Mouse (Mus musculus): ENCODE measurements at regions not wholly inside any gene's neighbourhood (a gene's known extent, or its start where the extent isn't known, plus 50 kb on each side); places are given as distances from the start of the nearest gene placed in this dataset.
"Not testable (repeated sequence)": the region's sequence is repeated elsewhere in the genome, so short reads cannot be mapped to it uniquely, and the experiment has no call there.

DNA sequence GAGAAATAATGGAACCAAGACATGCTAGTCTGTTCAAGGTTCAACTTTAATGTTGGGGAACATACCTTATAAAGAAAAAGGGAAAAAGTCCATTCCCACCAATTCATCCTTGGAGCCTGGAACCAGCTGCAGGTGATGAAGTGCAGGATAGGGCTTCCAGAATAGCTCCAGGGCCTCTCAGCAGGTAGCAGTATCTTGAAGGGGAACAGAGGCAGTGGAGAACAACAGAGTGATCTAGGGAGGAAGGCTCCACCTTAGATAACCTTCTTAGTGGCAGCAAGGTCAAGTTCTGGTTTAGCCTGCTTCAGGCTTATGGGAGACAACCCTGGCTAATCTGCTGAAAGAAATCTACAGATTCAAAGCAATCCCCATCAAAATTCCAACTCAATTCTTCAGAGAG is 161.8 kb upstream of the Ngly1 start:
- DNase-seq = not testable (repeated sequence)

DNA sequence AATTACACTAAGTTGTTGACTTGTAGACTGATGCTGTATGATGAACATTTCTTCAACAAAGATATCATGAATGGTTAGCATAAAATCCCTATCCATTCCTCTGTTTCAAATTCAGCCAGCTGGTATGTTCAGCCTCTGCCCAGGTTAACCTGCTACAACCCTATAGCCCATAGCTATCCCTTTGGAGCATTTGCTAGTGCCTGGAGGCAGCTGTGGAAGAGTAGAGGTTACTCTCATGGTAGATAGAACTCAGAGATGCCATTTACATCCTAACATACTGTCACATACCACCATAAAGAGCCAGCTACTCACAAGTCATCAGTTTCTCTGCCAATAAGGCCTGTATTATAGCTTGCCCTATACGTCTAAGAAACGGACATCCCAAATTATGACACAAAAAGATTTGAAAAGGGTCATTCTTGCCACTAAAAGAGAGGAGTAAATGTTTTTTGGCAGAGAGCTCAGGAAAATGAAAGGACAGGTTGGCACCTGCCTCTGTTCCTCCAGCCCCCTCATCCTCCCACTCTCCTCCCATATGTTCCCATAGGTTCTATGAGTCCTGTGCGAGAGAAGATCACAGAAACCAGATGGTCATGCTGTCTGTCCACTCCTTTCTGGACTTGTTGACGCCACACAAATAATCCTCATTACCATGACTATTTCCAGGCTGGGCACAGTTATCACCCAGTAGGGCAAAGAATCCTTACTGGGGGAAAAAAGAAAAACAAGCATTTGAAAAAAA is 156.5 kb upstream of the Ngly1 start:
- no peak for DNase-seq

DNA sequence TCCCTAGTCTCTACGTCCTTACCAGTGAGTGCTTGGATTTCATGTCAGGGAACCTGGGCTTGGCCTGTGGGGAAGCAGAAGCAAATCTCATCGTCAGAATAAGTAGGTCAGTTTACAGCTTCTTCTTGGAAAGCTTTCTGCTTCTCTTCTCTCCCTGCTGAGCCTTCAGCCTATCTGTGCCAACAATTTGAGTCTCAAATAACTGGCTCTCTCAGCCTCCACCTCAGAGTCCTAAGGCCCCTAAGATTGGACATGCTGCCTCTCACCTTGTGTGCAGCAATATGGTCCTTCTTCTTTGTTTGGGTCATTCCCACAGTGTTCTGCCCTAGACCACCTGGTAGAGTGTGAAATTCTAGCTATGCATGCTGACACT is 156.0 kb upstream of the Ngly1 start:
- no peak for DNase-seq

- DNase-seq = no peak
These were observed 139.7 kb upstream of the Ngly1 start for GRCm38 (mm10) chr14:16109414-16109813.

- DNase-seq = no peak
These were observed 116.4 kb upstream of the Ngly1 start for GRCm38 (mm10) chr14:16132672-16133071.

- DNase-seq = no peak
These were observed 115.7 kb upstream of the Ngly1 start for GRCm38 (mm10) chr14:16133410-16133809.

- DNase-seq = no peak
These were observed 112.9 kb upstream of the Ngly1 start for GRCm38 (mm10) chr14:16136187-16136586.

GRCm38 (mm10) chr14:16144299-16144698 is 104.8 kb upstream of the Ngly1 start:
- no peak for DNase-seq

GRCm38 (mm10) chr14:16146811-16147210 is 102.3 kb upstream of the Ngly1 start:
- DNase-seq = no peak

DNA sequence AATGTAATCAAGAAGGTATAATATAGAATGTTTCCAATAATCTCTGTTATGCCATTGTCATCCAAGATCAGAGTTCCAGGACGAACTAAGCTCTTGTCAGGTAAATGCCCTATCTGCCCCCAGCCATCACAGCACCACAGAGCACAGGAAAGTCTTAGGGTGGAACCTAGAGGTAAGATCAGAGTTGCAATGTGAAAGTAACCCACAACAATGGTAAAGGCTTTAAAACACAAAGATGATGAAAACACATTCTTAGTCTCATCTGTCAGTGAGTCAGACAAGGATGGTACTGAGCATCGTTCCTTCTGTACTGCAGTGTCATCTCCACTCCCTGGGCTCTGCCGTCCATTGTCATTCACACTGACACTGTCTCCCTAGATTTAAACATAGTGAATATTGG is 97.3 kb upstream of the Ngly1 start:
- DNase-seq = no peak

- no peak for DNase-seq
These were observed 96.4 kb upstream of the Ngly1 start for GRCm38 (mm10) chr14:16152702-16153101.

DNA sequence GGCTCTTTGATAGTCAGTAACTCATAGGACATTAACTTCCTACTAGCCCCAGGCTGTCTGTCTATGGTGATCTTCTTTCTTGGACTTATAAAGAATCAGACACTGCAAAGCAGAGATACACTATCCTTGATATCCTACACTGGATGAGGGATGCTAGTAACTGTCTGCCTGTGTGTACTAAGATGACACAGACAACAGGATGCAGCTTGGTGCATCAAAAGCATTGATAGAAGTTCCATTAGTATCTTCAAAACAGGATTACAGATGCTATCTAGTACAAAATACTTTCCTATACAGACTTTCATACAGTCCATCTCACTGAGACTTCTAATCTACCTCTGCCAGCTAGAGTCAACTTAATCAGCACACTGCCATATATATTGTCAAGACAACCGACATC is 94.0 kb upstream of the Ngly1 start:
- no peak for DNase-seq

- no peak for DNase-seq
These were observed 78.9 kb upstream of the Ngly1 start for GRCm38 (mm10) chr14:16170226-16170625.

DNA sequence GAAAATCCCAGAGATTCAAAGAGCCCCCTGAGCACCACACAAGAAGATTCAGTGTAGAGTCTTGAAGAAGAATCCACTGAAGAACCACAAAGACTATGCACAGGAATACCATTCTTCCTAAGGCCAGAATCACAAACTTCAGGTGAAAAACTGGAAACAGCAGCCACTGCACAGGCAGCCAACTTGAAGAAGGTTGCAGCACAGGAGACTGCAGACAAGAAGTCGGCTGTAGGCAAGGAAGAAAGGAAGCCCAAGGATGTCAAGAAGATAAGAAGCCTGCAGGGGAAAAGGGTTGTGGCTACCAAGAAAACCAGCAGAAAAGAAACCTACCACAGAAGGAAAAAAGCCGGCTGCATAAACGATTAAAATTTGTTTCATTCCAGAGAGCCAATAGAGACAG is 76.8 kb upstream of the Ngly1 start:
- no peak for DNase-seq

- DNase-seq = peak; percentile 6
These were observed 75.8 kb upstream of the Ngly1 start for GRCm38 (mm10) chr14:16173292-16173691.

GRCm38 (mm10) chr14:16178227-16178626 is 70.9 kb upstream of the Ngly1 start:
- no peak for DNase-seq

- no peak for DNase-seq
These were observed 67.3 kb upstream of the Ngly1 start for GRCm38 (mm10) chr14:16181822-16182221.

DNA sequence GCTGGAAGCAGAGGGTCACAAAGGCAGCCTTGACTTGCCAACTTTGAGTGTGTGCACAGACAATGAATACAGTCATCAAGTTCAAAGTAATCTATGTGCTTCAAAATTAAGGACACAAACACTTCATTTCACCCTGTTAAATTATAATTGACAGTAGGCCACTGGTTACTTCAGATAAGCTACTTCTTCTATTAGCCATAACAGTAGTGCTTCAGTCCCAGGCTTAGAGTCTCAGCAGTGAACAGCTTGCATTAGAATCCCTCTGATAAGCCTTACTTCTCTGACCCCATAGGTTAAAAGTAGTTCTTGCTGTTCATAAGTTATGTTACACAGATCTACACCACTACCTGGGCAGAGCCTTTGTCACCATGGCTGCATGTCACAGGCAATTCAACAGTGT is 63.8 kb upstream of the Ngly1 start:
- no peak for DNase-seq
